Mouse (Mus musculus) cortical plate, adult 2 months (tissue): Measurements from ENCODE around the gene Herc3. TPM values are rescaled to one million over a fixed set of nuclear protein-coding genes. Genes with fewer than 3 reads are reported as not detected.

Source experiments
- H3K27ac ChIP-seq: fragments of 200-500 bp; 2 replicates; pipeline ENCODE4 v1.5.1; 2012; ENCODE audit warnings: low read length, control low read depth, inconsistent platforms; ENCODE audit not compliant: insufficient read depth
- H3K4me1 ChIP-seq: fragments of 200-500 bp; 2 replicates; pipeline ENCODE4 v1.6.1; 2011; ENCODE audit warnings: low read length; ENCODE audit not compliant: control insufficient read depth, insufficient read depth
- H3K4me3 ChIP-seq: fragments of 200-500 bp; 2 replicates; pipeline ENCODE4 v1.5.1; 2011; ENCODE audit warnings: mild to moderate bottlenecking, low read length, control low read depth; ENCODE audit not compliant: insufficient read depth
- CTCF ChIP-seq: fragments of 200-500 bp; IDR thresholded peaks from 2 replicates; pipeline ENCODE4 v1.5.1; 2011; ENCODE audit warnings: mild to moderate bottlenecking, control low read depth, low read length; ENCODE audit not compliant: insufficient read depth; ENCODE audit errors: extremely low read depth
- POLR2A ChIP-seq: fragments of 200-500 bp; IDR thresholded peaks from 2 replicates; pipeline ENCODE4 v1.6.1; 2011; ENCODE audit warnings: mild to moderate bottlenecking, low read length, control low read depth; ENCODE audit not compliant: insufficient read depth; ENCODE audit errors: extremely low read depth
- polyA plus RNA-seq: library from polyadenylated mRNA; depleted of rRNA; stranded (reverse); fragments of >200 nt; gene quantifications from 2 replicates; pipeline ENCODE4 v1.2.3, GENCODE M21; 2012

Herc3 gene
- polyA plus RNA-seq, 1 experiment, result 142 TPM

DNA sequence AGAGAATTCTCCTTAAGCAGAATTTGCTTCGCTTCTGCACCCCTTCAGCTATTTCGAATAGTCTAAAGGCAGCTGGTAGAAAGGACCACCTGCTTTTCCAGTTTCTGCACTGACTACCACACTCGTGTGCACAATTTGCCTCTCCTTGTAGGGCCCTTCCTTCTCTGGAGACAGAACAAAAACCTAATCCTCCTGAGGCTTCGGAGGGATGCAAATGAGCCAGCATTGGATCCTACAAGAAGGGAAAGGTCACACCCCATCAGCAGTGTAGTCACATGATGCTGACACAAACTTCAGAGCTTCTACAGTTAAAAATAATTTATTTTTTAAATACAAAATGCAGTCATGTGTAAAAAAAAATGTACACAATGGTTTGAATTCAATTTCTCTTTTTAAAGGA lies 99.9 kb downstream of the Herc3 start:
- no peak for TF ChIP-seq POLR2A
- TF ChIP-seq CTCF, result no peak
- no peak overlapping the region for H3K27ac ChIP-seq
- H3K4me3 ChIP-seq, result no peak overlapping the region
- peaks cover 16% of the 10 kb centered on the region for H3K4me1 ChIP-seq

DNA sequence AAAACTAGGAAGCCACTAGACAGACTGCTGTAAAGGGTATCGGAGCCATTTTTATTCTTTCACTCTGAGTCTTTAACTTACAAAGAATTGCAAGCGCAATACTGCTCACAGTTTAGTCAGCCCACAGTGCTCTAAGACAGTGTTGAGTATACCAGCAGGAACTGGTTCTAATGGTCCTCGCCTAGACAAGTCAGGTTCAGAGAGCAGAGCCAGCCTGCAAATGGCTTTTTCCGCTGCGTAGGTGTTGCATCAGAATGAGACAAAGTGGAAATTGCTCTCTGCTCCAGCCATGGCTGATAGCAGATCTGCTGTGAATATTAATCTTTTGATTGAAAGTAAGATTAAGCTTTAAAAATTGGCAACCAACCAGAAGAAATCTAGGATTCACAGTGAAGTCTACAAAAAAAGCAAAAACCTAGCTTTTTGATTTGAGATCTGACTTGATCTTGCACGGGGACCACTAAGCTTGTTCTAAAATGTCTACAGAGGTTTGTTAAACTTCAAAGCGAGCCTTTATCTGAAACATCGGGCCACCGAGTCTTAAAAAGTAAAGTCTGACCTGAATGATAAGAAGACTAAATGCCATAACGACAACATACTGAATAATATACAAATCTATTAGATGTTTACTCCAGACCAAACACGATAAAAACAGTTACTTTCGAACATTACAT lies 101.4 kb downstream of the Herc3 start:
- H3K4me3 ChIP-seq, result no peak overlapping the region
- H3K27ac ChIP-seq, result peak overlapping the region; percentile 72; the same call in 1 of the 2 replicates
- no peak for TF ChIP-seq POLR2A
- no peak for TF ChIP-seq CTCF
- H3K4me1 ChIP-seq, result peaks cover 15% of the 10 kb centered on the region

DNA sequence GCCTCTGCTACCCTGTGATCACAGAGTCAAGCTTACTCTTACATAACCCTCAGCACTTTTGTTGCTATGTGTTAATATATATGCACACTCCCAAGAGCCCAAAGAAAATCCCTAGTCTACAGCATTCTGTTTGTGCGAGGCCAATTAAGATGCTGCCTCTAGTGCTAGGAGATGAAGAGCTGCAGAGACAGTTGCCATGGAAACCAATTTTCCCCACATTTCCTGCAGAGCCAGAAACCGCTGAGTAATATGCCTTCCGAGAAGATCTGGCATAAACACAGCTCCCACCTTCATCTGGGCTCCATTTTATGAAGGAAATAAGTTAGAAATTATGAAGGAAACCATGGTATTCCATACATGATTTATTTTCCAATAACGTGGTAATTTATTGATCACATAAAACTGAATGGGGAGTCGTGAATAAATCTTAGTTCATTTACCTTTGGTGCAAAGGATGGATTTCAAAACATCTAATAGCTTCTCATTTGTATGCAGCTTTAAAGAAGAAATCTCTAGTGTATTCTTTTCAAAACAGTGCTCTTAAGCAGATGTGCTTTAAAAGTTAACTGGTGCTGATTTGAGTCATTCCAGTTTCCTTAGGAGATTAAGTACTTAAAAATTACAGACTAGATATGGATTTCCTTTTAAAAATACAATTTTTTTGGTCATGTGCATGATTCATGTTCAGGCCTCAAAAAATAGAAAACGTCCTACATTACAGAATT lies 102.1 kb downstream of the Herc3 start:
- H3K27ac ChIP-seq, result no peak overlapping the region
- H3K4me1 ChIP-seq, result peaks cover 15% of the 10 kb centered on the region
- no peak overlapping the region for H3K4me3 ChIP-seq
- no peak for TF ChIP-seq POLR2A

DNA sequence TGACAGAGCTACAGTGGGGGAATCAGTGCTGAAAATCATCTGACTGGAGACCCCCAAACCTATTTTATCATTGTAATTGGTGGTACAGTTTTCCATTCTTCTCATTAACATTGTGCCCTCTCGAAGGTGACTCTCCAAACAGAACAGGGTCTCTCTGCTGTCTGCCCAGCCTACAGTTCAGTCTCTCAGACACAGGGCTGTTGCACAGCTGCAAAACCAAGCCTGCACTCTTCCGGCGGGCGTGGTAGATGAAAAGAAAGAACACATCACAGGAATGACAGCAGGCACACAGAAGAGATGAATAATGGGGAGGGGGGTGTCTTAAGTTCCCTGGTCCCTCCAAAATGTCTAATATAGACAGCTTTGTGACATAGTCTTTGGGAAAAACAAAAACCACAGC lies 102.9 kb downstream of the Herc3 start:
- TF ChIP-seq POLR2A, result no peak
- no peak for TF ChIP-seq CTCF
- Histone ChIP-seq H3K27ac (peak overlapping the region; percentile 98), H3K4me1 (peaks cover 15% of the 10 kb centered on the region), H3K4me3 (no peak overlapping the region)

DNA sequence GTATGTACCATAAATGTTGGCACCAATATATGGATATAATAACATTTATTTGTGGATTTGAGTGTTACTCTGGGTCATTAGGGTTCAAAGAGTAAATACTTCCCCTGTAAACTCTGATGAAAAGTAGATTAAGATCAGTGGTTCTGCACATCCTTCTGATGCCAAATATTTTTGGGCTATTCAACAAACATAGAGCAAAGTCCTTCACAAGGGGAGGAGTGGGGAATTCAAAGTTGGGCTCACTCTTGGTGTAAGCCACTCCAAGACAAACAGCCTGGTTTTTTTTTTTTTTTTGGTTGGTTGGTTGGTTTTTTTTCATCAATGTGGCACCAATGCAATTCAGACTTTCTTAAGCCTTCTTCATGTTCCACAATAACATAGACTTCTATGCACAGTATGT lies 106.5 kb downstream of the Herc3 start:
- no peak overlapping the region for H3K27ac ChIP-seq
- no peak overlapping the region for H3K4me3 ChIP-seq
- TF ChIP-seq POLR2A, result no peak
- no peak for TF ChIP-seq CTCF
- peaks cover 4% of the 10 kb centered on the region for H3K4me1 ChIP-seq

DNA sequence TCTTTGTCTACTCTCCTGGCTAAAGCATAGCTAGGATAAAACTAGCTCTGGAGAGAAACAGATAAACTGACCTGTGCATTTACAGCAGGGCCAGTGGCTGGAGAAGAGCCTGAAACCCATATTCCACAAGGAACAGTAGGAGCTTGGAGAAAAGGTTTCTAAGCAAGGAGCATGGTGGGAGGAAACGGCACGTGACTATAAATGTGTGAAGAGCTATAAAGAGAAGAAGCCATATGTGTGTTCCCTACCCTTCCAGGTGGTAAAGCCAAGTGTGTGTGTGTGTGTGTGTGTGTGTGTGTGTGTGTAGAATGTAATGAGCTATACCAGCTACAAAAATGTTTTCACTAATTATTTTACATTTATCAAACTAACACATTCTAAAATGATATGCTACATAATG lies 111.0 kb downstream of the Herc3 start:
- no peak for TF ChIP-seq CTCF
- no peak for TF ChIP-seq POLR2A
- H3K27ac ChIP-seq, result 0 out of 2 replicates have a peak overlapping the region, but pooled peaks have one; percentile 28
- H3K4me1 ChIP-seq, result peaks cover 2% of the 10 kb centered on the region
- H3K4me3 ChIP-seq, result no peak overlapping the region

DNA sequence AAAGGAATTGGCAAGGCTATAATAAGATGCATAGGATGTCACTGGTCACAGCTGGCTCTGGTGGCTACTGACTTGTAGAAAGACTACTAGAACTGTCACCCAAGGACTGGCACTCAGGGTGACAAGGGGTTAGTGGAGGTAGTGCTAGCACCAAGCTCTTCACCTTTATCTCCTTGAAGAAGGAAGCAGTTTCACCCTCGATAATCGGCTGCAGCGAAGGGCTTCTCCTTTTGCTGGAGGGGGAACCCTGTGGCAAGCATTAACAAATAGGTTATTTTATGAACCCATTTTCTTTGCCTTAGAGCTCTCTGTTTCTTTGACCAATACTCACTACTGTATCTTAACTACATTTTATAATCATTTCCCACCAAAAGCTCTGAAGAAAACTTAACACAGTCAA lies 112.7 kb downstream of the Herc3 start:
- Histone ChIP-seq H3K4me1 (peaks cover 2% of the 10 kb centered on the region), H3K27ac (no peak overlapping the region), H3K4me3 (no peak overlapping the region)
- no peak for TF ChIP-seq CTCF
- TF ChIP-seq POLR2A, result no peak

DNA sequence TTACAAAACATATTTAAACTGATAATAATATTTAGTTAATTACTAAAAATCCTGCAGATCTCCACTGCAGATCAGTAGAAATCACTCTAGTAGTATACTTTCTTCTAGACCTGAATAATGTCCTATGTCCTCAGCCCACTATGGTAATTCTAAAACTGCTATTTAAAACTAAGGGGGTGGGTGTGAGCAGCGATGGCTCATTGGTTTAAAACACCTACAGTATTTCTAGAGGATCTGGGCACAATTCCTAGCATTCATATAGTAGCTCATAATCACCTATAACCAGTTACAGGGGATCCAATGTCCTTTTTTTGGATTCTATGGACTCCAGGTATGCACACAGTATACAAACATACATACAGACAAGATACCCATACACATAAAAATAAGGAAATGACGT lies 115.0 kb downstream of the Herc3 start:
- H3K4me1 ChIP-seq, result peaks cover 2% of the 10 kb centered on the region
- TF ChIP-seq CTCF (no peak), POLR2A (no peak)
- no peak overlapping the region for H3K27ac ChIP-seq
- H3K4me3 ChIP-seq, result no peak overlapping the region

DNA sequence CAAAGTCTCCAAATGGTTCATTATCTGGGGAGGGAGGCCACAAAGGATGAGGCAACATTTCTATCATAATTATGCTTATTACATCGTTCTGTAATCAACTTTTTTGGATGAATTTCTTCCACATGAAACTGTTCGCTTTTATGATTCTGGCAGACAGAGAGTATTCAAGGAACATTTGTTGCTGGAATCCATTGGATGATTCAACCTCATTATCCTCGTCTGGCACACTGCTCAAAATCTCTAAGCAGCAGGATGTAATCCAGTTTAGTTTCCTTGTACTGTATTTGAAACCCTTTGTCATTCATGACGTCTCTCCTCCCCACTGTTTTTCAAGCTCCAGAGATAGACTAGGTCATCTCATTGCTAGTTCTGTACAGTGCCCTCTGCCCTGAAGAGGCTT lies 115.6 kb downstream of the Herc3 start:
- Histone ChIP-seq H3K27ac (peak overlapping the region; percentile 43; the same call in 1 of the 2 replicates), H3K4me3 (no peak overlapping the region), H3K4me1 (peaks cover 2% of the 10 kb centered on the region)
- TF ChIP-seq POLR2A (no peak), CTCF (no peak)

DNA sequence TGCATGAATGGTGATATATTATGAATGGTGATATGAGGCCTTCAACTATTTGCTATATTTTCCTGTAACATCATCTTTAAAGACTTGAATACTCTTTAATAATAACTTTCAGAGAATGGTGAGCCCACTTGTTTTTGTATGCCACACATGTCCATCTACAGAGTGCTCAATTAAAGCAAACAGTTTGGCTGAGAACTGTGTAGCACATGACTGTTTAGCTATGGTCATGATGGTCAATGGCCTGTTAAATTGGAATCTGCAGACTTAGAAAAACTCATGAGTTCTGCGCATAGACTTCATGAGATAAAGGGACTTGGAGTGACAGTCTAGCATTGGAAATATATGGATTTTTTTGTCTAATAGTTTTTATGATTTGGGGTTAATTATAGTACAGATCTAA lies 119.1 kb downstream of the Herc3 start:
- TF ChIP-seq CTCF, result no peak
- TF ChIP-seq POLR2A, result no peak
- H3K4me3 ChIP-seq, result no peak overlapping the region
- H3K27ac ChIP-seq, result no peak overlapping the region

More for the DNA sequence above, 119.1 kb downstream of the Herc3 start:
- H3K4me1 ChIP-seq, result peaks cover 2% of the 10 kb centered on the region
